Mouse (Mus musculus) layer of hippocampus, postnatal 14 days (tissue): ENCODE measurements around the gene 9230112D13Rik. TPM values are rescaled to one million over a fixed set of nuclear protein-coding genes. Genes with fewer than 3 reads are reported as not detected.

Experiments used
- DNase-seq, 2 experiments: peaks; one replicate each; pipeline ENCODE4 v3.0.0; 2021 to 2022; ENCODE audit warnings: low spot score in 2 of 2, mixed read lengths in 1 of 2
- total RNA-seq, 2 experiments: library from RNA; stranded (reverse); gene quantifications; 2 replicates each; pipeline ENCODE4 v1.2.3; 2021

9230112D13Rik gene
- total RNA-seq, 2 experiments from 2014 or later: not detected

DNA sequence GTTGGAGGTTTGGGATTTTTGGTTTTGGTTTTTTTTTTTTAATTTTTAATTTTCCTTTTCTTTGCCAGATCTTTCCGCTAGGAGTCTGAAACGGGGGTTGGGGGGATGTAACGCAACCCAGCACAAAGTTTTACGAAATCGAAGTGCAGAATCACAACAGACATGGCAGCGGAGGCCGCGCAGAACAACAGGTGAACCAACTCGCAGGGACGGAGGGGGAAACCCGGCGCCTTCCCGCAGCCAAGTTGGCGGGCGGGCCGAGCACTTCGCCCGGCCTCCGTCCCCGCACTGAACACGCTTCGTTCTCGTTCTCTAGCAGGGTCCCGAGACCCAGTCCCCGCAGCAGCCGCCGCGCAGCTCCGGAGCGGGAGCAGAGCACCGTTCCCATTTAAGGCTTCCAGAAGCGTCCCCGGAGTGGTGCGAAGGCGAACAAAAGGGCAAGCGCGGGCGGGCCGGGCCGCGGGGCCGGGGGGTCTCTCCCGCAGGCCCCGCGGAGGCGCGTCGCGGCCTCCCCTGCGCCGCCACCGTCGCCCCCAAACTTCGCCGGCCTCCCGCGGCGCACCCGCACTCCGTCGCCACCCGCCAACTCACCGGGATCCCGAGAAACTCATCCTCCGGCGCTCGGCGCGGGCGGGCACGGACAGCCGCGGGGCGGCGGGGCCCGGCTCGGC is 20.7 kb downstream of the 9230112D13Rik start:
- peak in 1 of 2 experiments; percentile 57 for DNase-seq

DNA sequence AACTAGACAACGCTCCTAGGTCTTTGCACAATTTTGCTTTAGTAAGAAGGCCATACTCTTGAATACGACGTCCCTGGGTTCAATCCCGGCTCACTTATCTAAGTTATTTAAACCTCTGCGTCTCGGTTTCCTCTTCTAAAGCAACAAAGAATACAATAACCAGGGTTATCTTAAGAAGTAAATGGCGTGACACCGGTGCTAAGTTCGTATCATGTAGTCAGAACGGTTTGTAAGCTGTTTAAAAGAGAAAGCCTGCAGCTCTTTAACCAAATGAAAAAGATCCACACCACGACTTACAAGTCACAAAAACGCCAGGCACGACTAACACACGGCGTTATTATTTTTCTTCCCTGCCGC is 21.2 kb downstream of the 9230112D13Rik start:
- no peak for DNase-seq

DNA sequence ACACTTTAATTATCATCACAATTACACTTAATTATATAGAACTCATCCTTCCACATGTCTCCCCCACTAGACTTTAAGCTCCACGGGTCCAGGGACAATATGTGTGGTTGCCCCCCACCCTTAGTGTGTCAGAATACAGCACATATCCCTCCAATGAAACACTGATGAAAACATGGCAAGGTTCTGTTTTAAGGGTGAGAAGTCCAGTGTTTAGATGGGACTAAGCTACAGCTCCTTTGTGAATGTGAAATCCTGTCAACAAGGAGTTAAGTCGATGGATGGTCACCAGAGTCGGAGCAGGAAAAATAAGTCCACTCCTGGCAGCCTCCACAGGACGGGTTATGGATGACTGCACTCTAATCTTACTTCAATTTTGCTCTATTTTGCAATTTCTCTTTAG is 22.3 kb downstream of the 9230112D13Rik start:
- DNase-seq: no peak

DNA sequence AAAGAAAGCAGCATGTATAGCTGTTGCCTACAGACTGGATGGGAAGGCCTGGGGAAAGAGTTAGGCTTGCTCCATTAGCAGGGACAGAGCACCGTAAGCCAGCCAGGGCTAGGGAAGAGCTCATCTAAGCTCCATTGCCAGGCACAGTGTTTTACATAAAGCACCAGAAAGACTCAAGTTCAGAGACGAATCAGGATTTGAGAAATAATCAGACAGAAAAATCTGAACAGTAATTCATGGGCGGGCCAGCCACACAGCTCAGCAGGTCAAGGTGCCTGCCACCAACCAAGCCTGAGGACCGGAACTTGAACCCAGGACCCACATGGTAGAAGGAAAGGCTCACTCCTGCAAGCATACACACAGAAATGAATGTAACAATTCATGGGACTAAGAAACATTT is 22.9 kb downstream of the 9230112D13Rik start:
- no peak for DNase-seq

DNA sequence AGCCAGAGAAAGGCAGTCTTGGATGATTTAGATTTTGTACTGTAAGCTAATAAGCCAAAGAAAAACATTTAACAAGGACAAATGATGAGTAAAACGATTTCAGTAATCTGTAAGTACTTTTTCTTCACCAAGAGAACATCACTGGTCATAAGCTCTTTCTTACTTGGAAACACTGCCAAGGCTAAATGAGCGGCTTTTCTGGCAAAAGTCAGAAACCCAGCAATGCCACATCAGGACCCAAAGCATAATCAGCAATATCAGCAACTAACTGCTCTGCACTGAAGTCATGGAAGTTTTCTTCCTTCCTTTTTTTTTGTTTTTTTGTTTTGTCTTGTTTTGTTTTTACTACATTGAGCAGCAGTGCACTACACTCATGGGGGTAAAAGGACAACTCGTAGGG is 25.3 kb downstream of the 9230112D13Rik start:
- DNase-seq: no peak

DNA sequence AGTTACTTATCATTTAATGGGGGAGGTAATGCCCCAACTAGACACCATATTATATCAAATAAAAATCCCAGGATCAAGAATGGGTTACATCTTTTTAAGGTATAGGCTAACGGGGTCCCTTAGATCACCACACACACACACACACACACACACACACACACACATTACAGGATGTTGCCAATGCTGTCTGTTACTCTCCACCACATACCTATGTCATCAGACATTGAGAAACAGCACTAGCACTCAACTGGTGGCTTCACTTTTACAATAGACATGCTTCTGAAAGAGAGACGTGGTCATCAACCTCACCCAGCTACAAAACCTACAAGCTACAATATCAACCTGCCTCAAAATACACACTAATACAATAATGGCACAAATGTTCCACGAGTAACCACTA is 28.9 kb downstream of the 9230112D13Rik start:
- DNase-seq: no peak

DNA sequence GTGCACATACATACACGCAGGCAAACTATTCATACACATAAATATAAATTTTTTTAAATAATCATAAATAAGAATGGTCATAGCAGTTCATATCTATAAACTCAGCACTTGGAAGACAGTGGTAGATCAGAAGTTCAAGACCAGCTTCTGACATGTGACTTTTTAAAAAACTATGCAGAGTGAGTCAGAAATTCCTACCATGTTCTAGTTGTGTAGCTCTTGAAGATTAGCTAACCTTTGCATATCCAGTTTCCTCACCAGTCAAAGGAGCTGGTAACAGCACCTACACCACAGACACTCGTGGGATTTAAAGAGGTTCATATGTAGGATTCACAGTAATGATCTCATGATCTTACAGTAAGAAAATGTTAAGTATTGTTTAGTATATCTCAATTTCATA is 29.9 kb downstream of the 9230112D13Rik start:
- DNase-seq: no peak

DNA sequence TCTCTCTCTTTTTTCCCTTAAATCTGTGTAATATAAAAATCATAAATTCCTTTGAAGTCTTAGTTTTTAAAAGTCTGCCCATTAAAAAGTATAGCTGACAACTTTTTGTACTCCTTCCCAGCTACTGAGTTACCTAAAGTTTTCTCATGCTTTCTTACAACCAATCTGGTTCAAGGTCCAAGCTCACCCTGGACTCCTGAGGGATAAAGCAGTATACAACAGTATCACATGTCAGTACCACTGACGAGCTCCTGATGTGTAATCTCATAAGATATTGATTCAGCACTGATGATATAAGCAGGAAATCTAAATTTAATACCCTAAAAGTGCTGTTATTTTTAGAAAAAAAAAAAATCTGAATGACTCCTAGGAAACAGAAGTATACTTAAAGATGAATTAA is 31.6 kb downstream of the 9230112D13Rik start:
- DNase-seq: no peak

DNA sequence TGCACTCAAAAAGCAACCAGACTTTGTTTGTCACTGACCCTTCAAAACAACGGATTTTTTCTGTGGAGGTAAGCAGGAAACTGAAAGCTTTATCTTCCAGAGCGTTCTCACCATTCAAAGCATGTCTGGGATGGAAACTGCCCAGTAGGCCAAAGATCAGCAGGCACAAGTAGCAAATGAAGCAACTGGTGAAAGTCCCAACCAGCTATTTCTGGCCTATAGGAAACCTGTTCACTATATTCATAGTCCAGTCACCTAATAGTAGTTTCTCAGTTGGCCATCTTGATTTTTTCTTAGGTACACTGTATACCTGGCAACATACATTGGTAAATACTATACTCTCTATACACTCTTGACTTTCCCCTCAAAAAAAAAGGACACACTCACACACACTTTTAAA is 32.7 kb downstream of the 9230112D13Rik start:
- no peak for DNase-seq

DNA sequence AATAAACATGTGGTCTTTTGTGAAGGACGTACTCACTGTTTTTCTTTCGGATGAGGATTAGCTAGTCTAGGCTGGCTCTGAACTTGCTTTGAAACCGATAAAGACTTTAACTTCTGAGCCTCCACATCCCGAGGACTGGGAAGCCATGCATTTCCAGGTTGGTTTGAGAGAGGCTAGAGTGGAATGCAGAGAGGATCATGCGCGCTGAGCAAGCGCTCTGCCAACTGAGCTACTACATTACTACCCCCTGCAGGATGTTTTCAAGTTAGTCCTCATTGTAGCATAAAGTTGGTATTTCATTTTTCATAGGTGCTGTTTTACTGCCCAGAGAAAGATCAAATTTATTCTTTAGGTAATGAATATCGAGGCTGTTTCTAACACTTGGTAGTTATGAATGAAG is 36.4 kb downstream of the 9230112D13Rik start:
- no peak for DNase-seq

DNA sequence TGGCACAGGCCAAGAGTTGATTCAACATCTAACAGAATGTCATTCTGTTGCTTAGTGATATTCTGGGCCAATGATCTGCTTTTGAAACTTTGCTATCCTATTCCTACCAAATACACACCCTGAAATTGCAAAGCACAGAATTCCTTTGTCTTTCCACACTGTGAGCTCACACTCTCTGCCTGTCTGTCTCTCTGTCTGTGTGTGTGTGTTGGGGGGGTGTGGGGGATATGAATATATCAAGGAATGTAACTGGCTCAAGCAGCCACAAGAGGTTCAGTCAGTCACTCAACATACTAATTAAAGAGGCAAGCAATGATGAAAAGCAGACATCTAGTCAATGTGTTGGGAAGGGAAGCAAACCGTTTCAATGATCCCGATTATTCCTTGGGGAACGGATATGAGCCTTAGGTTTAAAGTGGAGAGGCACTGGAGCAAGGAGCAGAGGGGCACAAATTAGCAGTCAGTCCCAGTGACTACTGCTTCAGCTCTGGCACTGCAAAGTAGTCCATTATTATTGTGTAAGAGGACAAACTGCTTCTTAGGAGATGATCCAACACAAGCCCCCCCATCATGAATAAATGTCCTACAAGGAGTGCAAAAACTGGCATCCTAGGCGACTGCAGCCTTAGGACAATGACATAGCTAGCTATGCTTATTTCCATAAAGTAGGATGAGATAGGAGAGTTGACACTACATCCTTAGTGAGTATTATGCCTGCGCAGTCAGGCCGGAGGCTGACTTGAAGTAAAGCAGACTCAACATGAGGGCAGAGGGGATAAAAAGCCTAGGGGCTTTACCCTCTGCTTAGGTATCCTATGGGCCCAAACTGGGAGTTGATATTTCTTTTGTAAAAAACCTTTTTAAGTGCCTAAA is 38.9 kb downstream of the 9230112D13Rik start:
- no peak for DNase-seq

DNA sequence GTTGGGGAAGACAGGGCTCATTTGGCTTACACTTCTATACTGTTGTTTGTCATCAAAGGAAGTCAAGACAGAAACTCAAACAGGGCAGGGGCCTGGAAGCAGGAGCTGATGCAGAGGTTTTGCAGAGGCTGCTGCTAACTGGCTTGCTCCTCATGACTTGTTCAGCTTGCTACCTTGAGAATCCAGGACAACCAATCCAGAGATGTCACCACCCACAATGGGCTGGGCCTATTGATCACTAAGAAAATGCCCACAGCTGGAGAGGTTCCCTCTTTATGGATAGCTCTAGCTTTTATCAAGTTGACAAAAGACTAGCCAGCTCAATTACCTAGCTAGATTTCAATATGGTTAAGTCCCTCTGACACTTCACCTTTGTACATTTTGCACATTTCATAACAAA is 51.0 kb downstream of the 9230112D13Rik start:
- no peak for DNase-seq

DNA sequence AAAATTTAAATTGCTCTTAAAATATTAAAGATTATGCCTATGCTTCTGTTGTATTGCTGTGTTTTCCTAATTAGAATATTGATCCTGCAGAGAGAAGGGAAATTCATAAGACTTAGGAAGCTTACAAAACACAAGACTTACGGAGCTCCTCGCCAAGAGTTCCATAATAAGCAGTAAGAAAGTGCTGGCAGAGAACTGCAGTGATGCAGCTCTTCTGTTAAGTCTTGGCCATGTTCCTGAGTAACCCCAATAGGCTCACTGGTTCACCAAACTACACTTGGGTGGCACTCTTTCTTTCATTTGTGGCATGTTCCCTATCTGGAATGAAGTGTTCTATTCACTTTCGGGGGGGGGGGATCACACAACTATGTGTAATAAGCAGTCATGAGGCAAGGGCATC is 56.3 kb downstream of the 9230112D13Rik start:
- peak in 1 of 2 experiments; percentile 25 for DNase-seq

Other genes with a start within 250 kb of the 9230112D13Rik start
- 10 to 100 TPM in 1 of 2 experiments, 1 to 10 TPM in 1; 9.7 to 14.5 TPM for gene Shld2, start 212.3 kb downstream of the 9230112D13Rik start, total RNA-seq
- 100 to 1,000 TPM; 364 to 392 TPM for gene Glud1, start 212.1 kb downstream of the 9230112D13Rik start, total RNA-seq
- gene Fam25c, start 167.4 kb downstream of the 9230112D13Rik start, total RNA-seq: not detected
- gene Sncg, start 148.0 kb downstream of the 9230112D13Rik start, total RNA-seq: 1 to 10 TPM; 2.1 to 4.4 TPM
- gene Mmrn2, start 147.3 kb downstream of the 9230112D13Rik start, total RNA-seq: 1 to 10 TPM; 2.7 to 5.2 TPM
- 10 to 100 TPM; 38.3 to 41.4 TPM for gene Bmpr1a, start 19.5 kb downstream of the 9230112D13Rik start, total RNA-seq
- gene Ldb3, start 65.9 kb upstream of the 9230112D13Rik start, total RNA-seq: 1 to 10 TPM; 2.7 to 2.8 TPM
- gene Opn4, start 77.3 kb upstream of the 9230112D13Rik start, total RNA-seq: not detected
- gene Wapl, start 151.1 kb upstream of the 9230112D13Rik start, total RNA-seq: 10 to 100 TPM; 46.1 to 47.0 TPM